Mouse (Mus musculus) embryonic fibroblast, embryonic 13.5 days (primary cell): ENCODE results near the gene Masp2.

Experiments used
- CTCF ChIP-seq: IDR thresholded peaks from 2 replicates; pipeline ENCODE4 v1.5.1; 2011; ENCODE audit warnings: mild to moderate bottlenecking, control low read depth, low read length, moderate library complexity, borderline replicate concordance; ENCODE audit not compliant: insufficient read depth
- POLR2A ChIP-seq: IDR thresholded peaks from 2 replicates; pipeline ENCODE4 v1.6.1; 2011; ENCODE audit warnings: low read depth, mild to moderate bottlenecking, control low read depth, low read length, moderate library complexity

DNA sequence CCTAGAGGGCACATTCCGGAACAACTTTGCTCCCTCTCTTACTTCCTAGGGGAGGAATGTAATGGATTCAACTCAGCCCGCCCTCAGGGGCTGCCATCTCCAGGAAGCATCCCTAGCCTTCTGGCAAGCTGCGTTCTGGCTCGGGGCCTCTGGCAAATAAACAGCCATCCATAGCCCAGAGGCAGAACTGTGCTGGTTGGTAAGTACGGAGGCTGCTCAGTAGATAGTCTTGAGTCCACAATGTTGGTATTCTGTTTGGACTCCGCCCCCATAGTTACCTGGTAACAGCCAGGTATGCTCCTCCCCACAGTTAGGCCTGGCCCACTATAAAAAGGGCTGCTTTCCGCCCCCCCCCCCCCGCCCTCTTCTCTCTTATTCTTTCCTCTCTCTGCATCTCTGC, 12.8 kb upstream of the Masp2 start:
- TF ChIP-seq CTCF (no peak), POLR2A (no peak)
